Mouse (Mus musculus) intestine, embryonic 14.5 days (tissue): ENCODE results near the gene Bloc1s2. TPM values are rescaled to one million over a fixed set of nuclear protein-coding genes. Genes with fewer than 3 reads are reported as not detected.
"Not testable (repeated sequence)": the region's sequence is repeated elsewhere in the genome, so short reads cannot be mapped to it uniquely, and the experiment has no call there.

Experiments used
- ATAC-seq: fragments of 200-750 bp; cut with Nextera tagmentation; replicated peaks from 2 replicates; pipeline ENCODE4 v1.8.0; 2017; ENCODE audit warnings: low read depth, moderate number of reproducible peaks, moderate TSS enrichment, moderate library complexity; ENCODE audit not compliant: low FRiP score, low TSS enrichment
- DNase-seq: peaks from one replicate; pipeline ENCODE4 v3.0.0-alpha.2; 2018; ENCODE audit warnings: low spot score
- H3K27ac ChIP-seq: fragments of 300-500 bp; sonication (generic); 2 replicates; pipeline ENCODE4 v1.5.1; 2014; ENCODE audit warnings: low read depth, mild to moderate bottlenecking, control low read depth
- H3K27me3 ChIP-seq: fragments of 300-500 bp; sonication (generic); replicated peaks from 2 replicates; pipeline ENCODE4 v1.6.1; 2014; ENCODE audit warnings: low read length, control low read depth; ENCODE audit not compliant: control insufficient read depth, insufficient read depth
- H3K36me3 ChIP-seq: fragments of 300-500 bp; sonication (generic); 2 replicates; pipeline ENCODE4 v1.6.1; 2014; ENCODE audit warnings: low read length, control low read depth; ENCODE audit not compliant: control insufficient read depth, insufficient read depth
- H3K4me1 ChIP-seq: fragments of 300-500 bp; sonication (generic); replicated peaks from 2 replicates; pipeline ENCODE4 v1.6.1; 2014; ENCODE audit warnings: low read length, control low read depth, mixed read lengths; ENCODE audit not compliant: control insufficient read depth, insufficient read depth
- H3K4me2 ChIP-seq: fragments of 300-500 bp; sonication (generic); 2 replicates; pipeline ENCODE4 v1.6.1; 2014; ENCODE audit warnings: low read length
- H3K4me3 ChIP-seq: fragments of 300-500 bp; sonication (generic); 2 replicates; pipeline ENCODE4 v1.5.1; 2014; ENCODE audit warnings: low read depth, low read length, control low read depth, mixed read lengths
- H3K9ac ChIP-seq: fragments of 300-500 bp; sonication (generic); 2 replicates; pipeline ENCODE4 v1.6.1; 2014; ENCODE audit warnings: mild to moderate bottlenecking, low read length
- H3K9me3 ChIP-seq: fragments of 300-500 bp; sonication (generic); 2 replicates; pipeline ENCODE4 v1.6.1; 2016; ENCODE audit warnings: low read length, control low read depth; ENCODE audit not compliant: control insufficient read depth
- WGBS: fragments of 180-500 bp; shearing (Covaris S2); extraction: QIAGEN DNeasy Blood & Tissue Kit; methylation state at CpG from one replicate; pipeline ENCODE4 v1.1.7; 2014; 5-methylcytosine and 5-hydroxymethylcytosine counted together
- polyA plus RNA-seq: library from polyadenylated mRNA; unstranded; fragments of >200 nt; fragmentation: Nextera tagmentation; extraction: Ambion mirVana; gene quantifications from 2 replicates; pipeline ENCODE4 v1.2.1, GENCODE M21; 2014

The Bloc1s2 gene
- polyA plus RNA-seq, 1 experiment from 2014 or later = 97.1 TPM

GRCm38 (mm10) chr19:44135960-44136485, 10.2 kb downstream of the Bloc1s2 start:
- Histone ChIP-seq H3K9ac (no peak overlapping the region), H3K4me1 (peaks cover 7% of the 10 kb centered on the region), H3K36me3 (peaks cover 33% of the 10 kb centered on the region), H3K27ac (no peak overlapping the region), H3K4me3 (peak overlapping the region; percentile 60), H3K27me3 (no peaks in the 10 kb centered on the region), H3K9me3 (no peaks in the 10 kb centered on the region), H3K4me2 (peak overlapping the region; percentile 87)
- DNase-seq (no peak), ATAC-seq (0 out of 2 replicates have a peak, but pooled peaks have one; percentile 30)
- 42% methylated on average over 7 of the region's 7 CpGs for whole genome bisulfite sequencing

DNA sequence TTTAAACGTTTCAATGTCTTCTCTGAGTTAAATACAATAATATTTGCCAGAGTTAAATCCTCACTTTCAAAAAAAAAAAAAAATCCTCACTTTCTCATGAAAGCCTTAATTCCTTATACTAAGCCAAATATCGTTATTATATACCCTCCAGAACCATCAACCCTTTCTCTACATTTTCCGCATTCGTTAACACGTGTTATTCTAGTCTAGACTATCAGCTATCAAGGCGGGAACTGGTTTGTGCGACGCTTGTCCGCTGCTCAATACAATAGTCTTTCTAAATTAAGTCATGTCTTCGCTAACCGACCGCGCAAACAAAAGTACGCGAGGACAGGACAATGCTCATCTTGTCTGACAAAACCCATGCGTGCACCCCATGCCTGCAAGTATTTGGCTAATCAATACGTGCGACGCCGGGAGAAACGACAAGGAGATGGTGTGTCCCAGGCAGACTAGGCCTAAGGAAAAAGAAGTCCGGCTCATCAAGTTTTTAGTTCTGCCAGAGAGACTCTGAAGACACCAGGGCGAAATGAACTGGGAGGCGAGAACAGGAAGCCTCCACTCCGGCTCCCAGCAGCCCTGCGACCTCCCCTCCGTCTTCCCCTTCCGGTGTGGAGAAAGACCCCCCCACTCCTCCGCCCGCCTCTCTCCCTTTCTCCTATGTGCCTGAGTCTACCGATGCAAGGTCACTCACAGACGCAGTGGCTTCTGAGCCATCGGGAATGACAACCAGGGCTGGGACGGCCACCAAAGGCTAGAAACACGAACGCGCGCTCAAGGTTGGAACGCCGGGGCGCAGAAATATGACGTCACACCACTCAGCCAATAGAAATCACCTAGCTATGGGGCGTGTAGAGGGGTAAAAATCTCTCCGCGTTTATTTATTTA, 10.9 kb downstream of the Bloc1s2 start, which contains the start of gene Cwf19l1:
Gene Cwf19l1 (minus strand): TSS at position 805 of the 888 bp plus-strand sequence.
- Histone ChIP-seq H3K9me3 (no peaks in the 10 kb centered on the region), H3K9ac (peak within 1 kb of the TSS; percentile 53), H3K36me3 (peaks cover 34% of the 10 kb centered on the region), H3K4me1 (peaks cover 7% of the 10 kb centered on the region), H3K27ac (peak within 1 kb of the TSS; percentile 94), H3K4me3 (peak within 1 kb of the TSS; percentile 60), H3K4me2 (peak within 1 kb of the TSS; percentile 87), H3K27me3 (no peaks in the 10 kb centered on the region)
- peak; percentile 87 for ATAC-seq
- WGBS = under 1% methylated on average over 45 of the region's 45 CpGs
- peak; percentile 96 for DNase-seq

- Histone ChIP-seq H3K36me3 (peaks cover 43% of the 10 kb centered on the region), H3K27me3 (no peaks in the 10 kb centered on the region), H3K4me1 (peaks cover 7% of the 10 kb centered on the region), H3K4me3 (no peak overlapping the region), H3K27ac (no peak overlapping the region), H3K9me3 (no peaks in the 10 kb centered on the region), H3K9ac (no peak overlapping the region), H3K4me2 (no peak overlapping the region)
- ATAC-seq = no peak
- DNase-seq = no peak
- WGBS = 90% methylated on average over 5 of the region's 5 CpGs
Measured at GRCm38 (mm10) chr19:44132917-44133316, 13.3 kb downstream of the Bloc1s2 start.

DNA sequence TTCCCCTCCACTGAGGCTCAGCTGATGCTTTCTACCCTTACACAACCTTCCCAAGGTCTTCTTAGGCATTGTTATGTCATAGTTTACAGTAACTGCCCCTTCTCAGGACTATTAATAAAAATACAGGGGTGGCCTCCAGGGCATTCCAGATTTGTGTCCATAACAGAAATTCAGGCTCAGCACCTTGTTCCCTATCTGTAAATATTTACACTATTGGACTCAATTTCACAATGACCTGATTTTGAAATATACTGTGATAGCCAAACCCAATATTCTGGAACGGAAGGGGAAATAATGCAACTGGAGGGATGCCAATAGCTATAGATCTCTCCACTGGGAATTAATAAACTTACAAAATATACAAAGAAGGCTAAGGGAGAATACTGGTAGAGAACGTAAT, 17.7 kb downstream of the Bloc1s2 start:
- WGBS = 79% methylated on average over 2 of the region's 2 CpGs
- no peaks in the 10 kb centered on the region for H3K4me1 ChIP-seq
- no peaks in the 10 kb centered on the region for H3K27me3 ChIP-seq
- no peak overlapping the region for H3K9ac ChIP-seq
- no peak overlapping the region for H3K4me2 ChIP-seq
- ATAC-seq (no peak), DNase-seq (no peak)
- no peak overlapping the region for H3K27ac ChIP-seq
- H3K9me3 ChIP-seq = no peaks in the 10 kb centered on the region
- H3K4me3 ChIP-seq = no peak overlapping the region
- peaks cover 82% of the 10 kb centered on the region for H3K36me3 ChIP-seq

DNA sequence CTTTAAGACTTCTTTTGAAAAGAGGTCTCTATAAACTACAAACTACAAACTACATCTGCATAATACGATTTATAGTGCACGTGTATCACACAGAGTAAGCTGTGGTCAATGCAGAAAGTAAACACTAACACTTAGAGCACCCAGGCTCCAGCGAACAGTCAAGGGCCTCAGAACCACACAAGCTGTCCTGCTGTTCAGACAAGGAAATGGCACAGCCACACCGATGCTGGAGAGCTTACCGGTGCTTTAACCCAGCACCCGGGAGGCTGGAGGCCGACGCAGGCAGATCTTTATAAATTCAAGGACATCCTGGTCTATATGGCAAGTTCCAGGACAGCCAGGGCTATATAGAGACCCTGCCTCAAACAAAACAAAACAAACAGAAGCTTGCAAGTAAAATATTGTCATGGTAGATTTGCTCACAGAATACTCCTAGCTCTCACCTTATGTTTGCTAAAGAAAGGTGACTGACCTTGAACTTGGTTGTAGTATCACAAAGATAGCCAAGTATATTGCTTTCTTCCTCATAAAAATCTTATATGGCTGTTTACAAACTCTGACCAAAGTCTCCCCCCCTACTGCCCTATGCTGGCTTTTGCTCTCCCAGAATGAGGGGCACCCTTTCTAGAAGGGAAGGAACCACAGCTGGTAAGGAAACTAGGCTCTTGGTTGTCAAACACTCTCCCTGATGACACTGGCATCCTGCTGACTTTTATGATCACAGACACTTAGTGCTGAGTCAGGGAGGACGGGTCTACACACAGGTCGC, 18.3 kb downstream of the Bloc1s2 start:
- peaks cover 89% of the 10 kb centered on the region for H3K36me3 ChIP-seq
- no peaks in the 10 kb centered on the region for H3K4me1 ChIP-seq
- no peak overlapping the region for H3K4me2 ChIP-seq
- H3K27ac ChIP-seq = no peak overlapping the region
- WGBS = 82% methylated on average over 10 of the region's 10 CpGs
- H3K27me3 ChIP-seq = no peaks in the 10 kb centered on the region
- no peak overlapping the region for H3K4me3 ChIP-seq
- ATAC-seq (0 out of 2 replicates have a peak, but pooled peaks have one; percentile 15), DNase-seq (no peak)
- no peaks in the 10 kb centered on the region for H3K9me3 ChIP-seq
- no peak overlapping the region for H3K9ac ChIP-seq

GRCm38 (mm10) chr19:44121137-44121536, 25.1 kb downstream of the Bloc1s2 start:
- Histone ChIP-seq H3K36me3 (peaks cover 92% of the 10 kb centered on the region), H3K9ac (no peak overlapping the region), H3K27me3 (no peaks in the 10 kb centered on the region), H3K4me1 (no peaks in the 10 kb centered on the region), H3K4me2 (no peak overlapping the region), H3K27ac (no peak overlapping the region), H3K4me3 (no peak overlapping the region), H3K9me3 (no peaks in the 10 kb centered on the region)
- no peak for ATAC-seq
- DNase-seq = no peak
- 94% methylated on average over 7 of the region's 7 CpGs for WGBS

- H3K27me3 ChIP-seq, H3K9ac ChIP-seq, H3K4me1 ChIP-seq, H3K27ac ChIP-seq, H3K9me3 ChIP-seq, H3K4me2 ChIP-seq, H3K4me3 ChIP-seq, DNase-seq, ATAC-seq: not testable (repeated sequence)
- peaks cover 95% of the 10 kb centered on the region for H3K36me3 ChIP-seq
- 93% methylated on average over 7 of the region's 9 CpGs for WGBS
Measured at GRCm38 (mm10) chr19:44120686-44121085, 25.6 kb downstream of the Bloc1s2 start.

GRCm38 (mm10) chr19:44117793-44118192, 28.5 kb downstream of the Bloc1s2 start:
- DNase-seq = no peak
- Histone ChIP-seq H3K27me3 (no peaks in the 10 kb centered on the region), H3K4me1 (no peaks in the 10 kb centered on the region), H3K4me3 (no peak overlapping the region), H3K36me3 (peaks cover 95% of the 10 kb centered on the region), H3K9ac (no peak overlapping the region), H3K9me3 (no peaks in the 10 kb centered on the region), H3K4me2 (no peak overlapping the region), H3K27ac (no peak overlapping the region)
- ATAC-seq = no peak
